Mouse (Mus musculus) gonadal fat pad, adult 2 months (tissue): ENCODE data around the gene Eef1e1. TPM values are rescaled to one million over a fixed set of nuclear protein-coding genes. Genes with fewer than 3 reads are reported as not detected.
"Not testable (repeated sequence)": the region's sequence is repeated elsewhere in the genome, so short reads cannot be mapped to it uniquely, and the experiment has no call there.

Experiments used
- DNase-seq: peaks from one replicate; pipeline ENCODE4 v3.0.0-alpha.2; 2012; ENCODE audit warnings: low read depth
- polyA plus RNA-seq: library from polyadenylated mRNA; depleted of rRNA; stranded (reverse); fragments of >200 nt; gene quantifications from 2 replicates; pipeline ENCODE4 v1.2.3, GENCODE M21; 2012; rRNA removed

Gene Eef1e1
- 4.0 and 5.0 TPM in 2 replicates for polyA plus RNA-seq

- DNase-seq, result no peak
Measured at GRCm38 (mm10) chr13:38658528-38659280, at the start of gene Eef1e1. TSS of gene Eef1e1 (minus strand) at chr13:38659058.

- DNase-seq, result no peak
Measured at GRCm38 (mm10) chr13:38690845-38691244, 32.0 kb upstream of the Eef1e1 start.

GRCm38 (mm10) chr13:38690028-38690427, 31.2 kb upstream of the Eef1e1 start:
- no peak for DNase-seq

- no peak for DNase-seq
Measured at GRCm38 (mm10) chr13:38688761-38689160, 29.9 kb upstream of the Eef1e1 start.

- no peak for DNase-seq
Measured at GRCm38 (mm10) chr13:38672336-38672735, 13.5 kb upstream of the Eef1e1 start.

GRCm38 (mm10) chr13:38671451-38671850, 12.6 kb upstream of the Eef1e1 start:
- not testable (repeated sequence) for DNase-seq

GRCm38 (mm10) chr13:38670051-38670450, 11.2 kb upstream of the Eef1e1 start:
- no peak for DNase-seq

- DNase-seq, result no peak
Measured at GRCm38 (mm10) chr13:38668514-38668913, 9.7 kb upstream of the Eef1e1 start.

- no peak for DNase-seq
Measured at GRCm38 (mm10) chr13:38664753-38665152, 5.9 kb upstream of the Eef1e1 start.

GRCm38 (mm10) chr13:38659524-38660136, 772 bp upstream of the Eef1e1 start:
- no peak for DNase-seq

GRCm38 (mm10) chr13:38657865-38658264, 993 bp downstream of the Eef1e1 start:
- DNase-seq, result no peak

- DNase-seq, result no peak
Measured at GRCm38 (mm10) chr13:38650292-38650691, 8.6 kb downstream of the Eef1e1 start.

- DNase-seq, result no peak
Measured at GRCm38 (mm10) chr13:38649069-38649468, 9.8 kb downstream of the Eef1e1 start.

- no peak for DNase-seq
Measured at GRCm38 (mm10) chr13:38641414-38641813, 17.4 kb downstream of the Eef1e1 start.

GRCm38 (mm10) chr13:38640961-38641360, 17.9 kb downstream of the Eef1e1 start:
- no peak for DNase-seq

GRCm38 (mm10) chr13:38638694-38639093, 20.2 kb downstream of the Eef1e1 start:
- DNase-seq, result no peak

GRCm38 (mm10) chr13:38634800-38635269, 24.0 kb downstream of the Eef1e1 start, which contains the start of gene Bloc1s5:
TSS of gene Bloc1s5 (minus strand) at chr13:38635109.
- no peak for DNase-seq

GRCm38 (mm10) chr13:38634256-38634799, 24.5 kb downstream of the Eef1e1 start:
- DNase-seq, result no peak

GRCm38 (mm10) chr13:38633287-38634000, 25.4 kb downstream of the Eef1e1 start:
- DNase-seq, result no peak

GRCm38 (mm10) chr13:38632556-38632955, 26.3 kb downstream of the Eef1e1 start:
- no peak for DNase-seq

- no peak for DNase-seq
Measured at GRCm38 (mm10) chr13:38626229-38626525, 32.7 kb downstream of the Eef1e1 start.

- no peak for DNase-seq
Measured at GRCm38 (mm10) chr13:38625492-38626228, 33.2 kb downstream of the Eef1e1 start.
